Mouse (Mus musculus) forebrain, embryonic 13.5 days (tissue): ENCODE data around the gene Bmt2. TPM values are rescaled to one million over a fixed set of nuclear protein-coding genes. Genes with fewer than 3 reads are reported as not detected.

Experiments used
- ATAC-seq: fragments of 200-750 bp; cut with Nextera tagmentation; 2 replicates; pipeline ENCODE4 v1.8.0; 2017
- H3K27ac ChIP-seq: fragments of 300-500 bp; sonication (generic); 2 replicates; pipeline ENCODE4 v1.5.1; 2015; ENCODE audit warnings: inconsistent platforms, mild to moderate bottlenecking, moderate library complexity
- H3K27me3 ChIP-seq: fragments of 300-500 bp; sonication (generic); 2 replicates; pipeline ENCODE4 v1.6.1; 2015; ENCODE audit warnings: mild to moderate bottlenecking, inconsistent platforms
- H3K36me3 ChIP-seq: fragments of 300-500 bp; sonication (generic); 2 replicates; pipeline ENCODE4 v1.6.1; 2015; ENCODE audit warnings: mild to moderate bottlenecking, inconsistent platforms; ENCODE audit not compliant: poor library complexity, severe bottlenecking
- H3K4me1 ChIP-seq: fragments of 300-500 bp; sonication (generic); 2 replicates; pipeline ENCODE4 v1.6.1; 2015; ENCODE audit warnings: inconsistent platforms
- H3K4me2 ChIP-seq: fragments of 300-500 bp; sonication (generic); 2 replicates; pipeline ENCODE4 v1.6.1; 2015; ENCODE audit warnings: inconsistent platforms, mild to moderate bottlenecking, moderate library complexity
- H3K4me3 ChIP-seq: fragments of 300-500 bp; sonication (generic); 2 replicates; pipeline ENCODE4 v1.5.1; 2015; ENCODE audit warnings: mild to moderate bottlenecking, inconsistent platforms
- H3K9ac ChIP-seq: fragments of 300-500 bp; sonication (generic); 2 replicates; pipeline ENCODE4 v1.6.1; 2015; ENCODE audit warnings: mild to moderate bottlenecking, inconsistent platforms
- H3K9me3 ChIP-seq: fragments of 300-500 bp; sonication (generic); replicated peaks from 2 replicates; pipeline ENCODE4 v1.6.1; 2016; ENCODE audit warnings: inconsistent platforms
- WGBS: fragments of 180-500 bp; shearing (Covaris S2); methylation state at CpG from one replicate; pipeline ENCODE4 v1.1.7; 2015; 5-methylcytosine and 5-hydroxymethylcytosine counted together
- polyA plus RNA-seq: library from polyadenylated mRNA; unstranded; fragments of >200 nt; fragmentation: Nextera tagmentation; extraction: Ambion mirVana; gene quantifications from 2 replicates; pipeline ENCODE4 v1.2.1, GENCODE M21; 2015

Gene Bmt2
- polyA plus RNA-seq, 1 experiment from 2014 or later, result 24.3 TPM

GRCm38 (mm10) chr6:13613671-13614070 is 64.1 kb downstream of the Bmt2 start:
- Histone ChIP-seq H3K9me3 (no peaks in the 10 kb centered on the region), H3K4me1 (no peaks in the 10 kb centered on the region), H3K9ac (no peak overlapping the region), H3K4me2 (no peak overlapping the region), H3K36me3 (no peaks in the 10 kb centered on the region), H3K27me3 (no peaks in the 10 kb centered on the region), H3K4me3 (no peak overlapping the region), H3K27ac (no peak overlapping the region)
- ATAC-seq, result no peak
- WGBS, result 89% methylated on average over 3 of the region's 3 CpGs

GRCm38 (mm10) chr6:13610869-13611268 is 66.9 kb downstream of the Bmt2 start:
- peaks cover 16% of the 10 kb centered on the region for H3K4me1 ChIP-seq
- no peaks in the 10 kb centered on the region for H3K36me3 ChIP-seq
- H3K27ac ChIP-seq, result no peak overlapping the region
- ATAC-seq, result no peak
- no peaks in the 10 kb centered on the region for H3K27me3 ChIP-seq
- no peaks in the 10 kb centered on the region for H3K9me3 ChIP-seq
- H3K9ac ChIP-seq, result no peak overlapping the region
- no peak overlapping the region for H3K4me3 ChIP-seq
- H3K4me2 ChIP-seq, result no peak overlapping the region
- 92% methylated on average over 2 of the region's 2 CpGs for WGBS

DNA sequence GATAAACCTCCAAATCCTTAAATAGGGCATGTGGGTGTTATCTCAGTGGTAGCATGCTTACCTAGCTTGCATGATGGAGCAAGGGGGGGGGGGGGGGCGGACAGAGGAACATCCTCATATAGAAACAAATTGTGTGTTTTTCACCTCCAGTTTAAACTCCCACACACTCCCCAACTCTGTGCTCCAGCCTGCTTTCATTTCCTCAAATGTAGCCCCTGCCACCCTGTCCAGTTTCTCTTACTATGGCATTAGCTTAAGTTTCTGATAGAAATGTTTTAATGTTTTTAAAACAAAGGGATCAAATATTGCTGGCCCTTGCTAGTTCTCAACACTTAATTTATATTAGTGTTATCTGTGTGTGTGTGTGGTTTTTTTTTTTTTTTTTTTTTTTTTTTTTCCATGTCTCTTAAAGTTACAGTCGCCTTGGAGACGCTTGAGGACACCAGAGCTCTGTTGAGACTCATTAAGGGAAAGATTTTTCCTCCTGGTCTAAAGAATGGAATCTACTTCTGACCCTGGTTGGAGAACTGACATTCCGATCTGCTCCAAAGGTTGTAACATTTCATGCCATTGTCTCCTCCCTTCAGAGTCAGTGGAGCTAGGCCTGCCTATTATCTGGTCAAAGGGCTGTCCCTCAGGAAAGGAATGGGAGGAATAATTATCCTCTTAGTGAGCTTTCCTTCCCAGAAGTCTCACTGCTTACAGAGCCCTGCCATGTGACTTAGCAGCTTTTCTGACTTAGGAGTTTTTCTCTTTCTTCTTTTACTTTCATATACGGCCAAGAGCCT is 68.2 kb downstream of the Bmt2 start:
- 43% methylated on average over 5 of the region's 5 CpGs for WGBS
- peaks cover 16% of the 10 kb centered on the region for H3K4me1 ChIP-seq
- H3K9me3 ChIP-seq, result no peaks in the 10 kb centered on the region
- H3K4me2 ChIP-seq, result no peak overlapping the region
- no peaks in the 10 kb centered on the region for H3K36me3 ChIP-seq
- H3K27ac ChIP-seq, result no peak overlapping the region
- no peaks in the 10 kb centered on the region for H3K27me3 ChIP-seq
- no peak overlapping the region for H3K9ac ChIP-seq
- H3K4me3 ChIP-seq, result no peak overlapping the region
- ATAC-seq, result no peak

GRCm38 (mm10) chr6:13607621-13608493 is 69.9 kb downstream of the Bmt2 start, which contains the start of gene Tmem168:
TSS of gene Tmem168 (minus strand) at chr6:13608100.
- peaks cover under 1% of the 10 kb centered on the region; the same call in 1 of the 2 replicates for H3K36me3 ChIP-seq
- no peaks in the 10 kb centered on the region for H3K9me3 ChIP-seq
- peak within 1 kb of the TSS; percentile 65 for H3K4me2 ChIP-seq
- 2% methylated on average over 68 of the region's 71 CpGs for WGBS
- H3K27ac ChIP-seq, result peak within 1 kb of the TSS; percentile 89
- ATAC-seq, result peak; percentile 97
- H3K9ac ChIP-seq, result peak within 1 kb of the TSS; percentile 85
- peak within 1 kb of the TSS; percentile 80 for H3K4me3 ChIP-seq
- H3K27me3 ChIP-seq, result no peaks in the 10 kb centered on the region
- H3K4me1 ChIP-seq, result peaks cover 16% of the 10 kb centered on the region

GRCm38 (mm10) chr6:13606921-13607620 is 70.7 kb downstream of the Bmt2 start:
- Histone ChIP-seq H3K9ac (peak overlapping the region; percentile 85), H3K4me1 (peaks cover 16% of the 10 kb centered on the region), H3K27me3 (no peaks in the 10 kb centered on the region), H3K4me2 (peak overlapping the region; percentile 65), H3K9me3 (no peaks in the 10 kb centered on the region), H3K27ac (peak overlapping the region; percentile 89), H3K4me3 (peak overlapping the region; percentile 80), H3K36me3 (peaks cover 4% of the 10 kb centered on the region)
- ATAC-seq, result no peak
- WGBS, result 17% methylated on average over 15 of the region's 15 CpGs

- Histone ChIP-seq H3K4me1 (peaks cover 21% of the 10 kb centered on the region), H3K4me3 (peak overlapping the region; percentile 80), H3K9ac (0 out of 2 replicates have a peak overlapping the region, but pooled peaks have one; percentile 85), H3K36me3 (peaks cover 8% of the 10 kb centered on the region), H3K9me3 (no peaks in the 10 kb centered on the region), H3K27me3 (no peaks in the 10 kb centered on the region), H3K27ac (no peak overlapping the region), H3K4me2 (peak overlapping the region; percentile 65)
- WGBS, result 80% methylated on average over 4 of the region's 4 CpGs
- ATAC-seq, result no peak
Observed at GRCm38 (mm10) chr6:13606394-13606793, 71.4 kb downstream of the Bmt2 start.

GRCm38 (mm10) chr6:13603134-13603533 is 74.6 kb downstream of the Bmt2 start:
- WGBS, result 94% methylated on average over 6 of the region's 6 CpGs
- Histone ChIP-seq H3K4me2 (no peak overlapping the region), H3K4me1 (peaks cover 16% of the 10 kb centered on the region), H3K4me3 (no peak overlapping the region), H3K9ac (no peak overlapping the region), H3K36me3 (peaks cover 8% of the 10 kb centered on the region), H3K27me3 (no peaks in the 10 kb centered on the region), H3K27ac (no peak overlapping the region), H3K9me3 (no peaks in the 10 kb centered on the region)
- no peak for ATAC-seq

DNA sequence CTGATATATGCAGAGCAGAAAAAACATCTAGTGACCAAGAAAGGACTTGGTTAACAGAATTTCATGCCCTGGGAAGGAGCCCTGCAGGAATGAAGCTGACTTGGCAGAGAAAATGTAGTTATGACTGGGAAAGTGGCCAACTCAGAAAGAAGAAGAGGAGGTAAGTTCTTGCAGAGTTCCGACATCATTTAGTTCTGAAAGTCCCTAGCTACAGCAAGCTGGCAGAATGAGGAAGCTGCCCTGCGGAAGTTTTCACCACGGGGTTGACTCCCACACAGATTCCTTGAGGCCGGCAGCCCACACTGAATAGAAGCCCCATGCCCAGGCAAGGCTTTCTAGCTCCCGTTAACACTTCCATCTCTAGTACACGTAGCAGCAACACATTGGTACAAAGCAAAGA is 76.2 kb downstream of the Bmt2 start:
- Histone ChIP-seq H3K36me3 (peaks cover 8% of the 10 kb centered on the region), H3K4me1 (peaks cover 11% of the 10 kb centered on the region), H3K4me2 (no peak overlapping the region), H3K9me3 (no peaks in the 10 kb centered on the region), H3K27ac (no peak overlapping the region), H3K9ac (no peak overlapping the region), H3K27me3 (no peaks in the 10 kb centered on the region), H3K4me3 (no peak overlapping the region)
- WGBS, result 88% methylated on average over 6 of the region's 6 CpGs
- no peak for ATAC-seq

GRCm38 (mm10) chr6:13598239-13598923 is 79.4 kb downstream of the Bmt2 start:
- WGBS, result 82% methylated on average over 7 of the region's 7 CpGs
- Histone ChIP-seq H3K4me1 (peaks cover 5% of the 10 kb centered on the region), H3K27ac (no peak overlapping the region), H3K4me3 (no peak overlapping the region), H3K36me3 (peaks cover 18% of the 10 kb centered on the region), H3K4me2 (no peak overlapping the region), H3K9ac (no peak overlapping the region), H3K9me3 (no peaks in the 10 kb centered on the region), H3K27me3 (no peaks in the 10 kb centered on the region)
- no peak for ATAC-seq

GRCm38 (mm10) chr6:13592729-13593345 is 84.9 kb downstream of the Bmt2 start:
- Histone ChIP-seq H3K4me3 (no peak overlapping the region), H3K9me3 (no peaks in the 10 kb centered on the region), H3K36me3 (peaks cover 33% of the 10 kb centered on the region), H3K4me1 (no peaks in the 10 kb centered on the region), H3K27ac (no peak overlapping the region), H3K27me3 (no peaks in the 10 kb centered on the region), H3K9ac (no peak overlapping the region), H3K4me2 (no peak overlapping the region)
- 89% methylated on average over 4 of the region's 4 CpGs for WGBS
- ATAC-seq, result no peak

- ATAC-seq, result no peak
- Histone ChIP-seq H3K9ac (no peak overlapping the region), H3K4me2 (no peak overlapping the region), H3K27me3 (no peaks in the 10 kb centered on the region), H3K4me3 (no peak overlapping the region), H3K27ac (no peak overlapping the region), H3K36me3 (peaks cover 29% of the 10 kb centered on the region), H3K9me3 (no peaks in the 10 kb centered on the region), H3K4me1 (no peaks in the 10 kb centered on the region)
- WGBS, result 71% methylated on average over 2 of the region's 2 CpGs
Observed at GRCm38 (mm10) chr6:13586560-13586959, 91.2 kb downstream of the Bmt2 start.
